Mouse (Mus musculus): ENCODE measurements around the gene Rsph6a.

GRCm38 (mm10) chr7:19023357-19023814 is 31.1 kb upstream of the Rsph6a start, which contains the start of gene Foxa3:
- TF ChIP-seq POLR2A (IDR thresholded peaks at IDR 0.05; ENCODE audit: borderline replicate concordance, insufficient read depth, low read length) (no peak), CTCF (IDR thresholded peaks at IDR 0.05; ENCODE audit: borderline replicate concordance, insufficient read depth, low read depth, low read length) (no peak)
